Mouse (Mus musculus) embryo, embryonic 10.5 days (tissue): ENCODE measurements around the gene Lcn3.
"Not testable (repeated sequence)": the region's sequence is repeated elsewhere in the genome, so short reads cannot be mapped to it uniquely, and the experiment has no call there.

Experiments
- DNase-seq: peaks from one replicate; pipeline ENCODE4 v3.0.0-alpha.2; 2015; ENCODE audit warnings: low spot score

Lcn3 gene

GRCm38 (mm10) chr2:25765269-25765668 lies at the start of gene Lcn3:
Gene Lcn3 (plus strand): TSS chr2:25765569.
- DNase-seq, result no peak

GRCm38 (mm10) chr2:25717222-25717621 lies 48.1 kb upstream of the Lcn3 start:
- DNase-seq, result no peak

- no peak for DNase-seq
Observed at GRCm38 (mm10) chr2:25733199-25733930, 32.0 kb upstream of the Lcn3 start.

- not testable (repeated sequence) for DNase-seq
Observed at GRCm38 (mm10) chr2:25736709-25737108, 28.7 kb upstream of the Lcn3 start, which contains the start of gene Obp2b. Gene Obp2b (plus strand): TSS chr2:25737009.

GRCm38 (mm10) chr2:25741671-25742070 lies 23.7 kb upstream of the Lcn3 start:
- no peak for DNase-seq

GRCm38 (mm10) chr2:25754201-25754600 lies 11.2 kb upstream of the Lcn3 start:
- no peak for DNase-seq

GRCm38 (mm10) chr2:25758064-25758625 lies 7.2 kb upstream of the Lcn3 start:
- no peak for DNase-seq

- no peak for DNase-seq
Observed at GRCm38 (mm10) chr2:25767764-25768163, 2.4 kb downstream of the Lcn3 start.

GRCm38 (mm10) chr2:25773507-25773906 lies 8.1 kb downstream of the Lcn3 start:
- DNase-seq, result no peak

GRCm38 (mm10) chr2:25774640-25775039 lies 9.3 kb downstream of the Lcn3 start:
- no peak for DNase-seq

- DNase-seq, result no peak
Observed at GRCm38 (mm10) chr2:25775991-25776390, 10.6 kb downstream of the Lcn3 start.

- DNase-seq, result no peak
Observed at GRCm38 (mm10) chr2:25776717-25777116, 11.3 kb downstream of the Lcn3 start, which contains the start of gene Lcn11. Gene Lcn11 (plus strand): TSS chr2:25777017.

GRCm38 (mm10) chr2:25779076-25779475 lies 13.7 kb downstream of the Lcn3 start:
- DNase-seq, result no peak

- no peak for DNase-seq
Observed at GRCm38 (mm10) chr2:25780921-25781320, 15.6 kb downstream of the Lcn3 start.

GRCm38 (mm10) chr2:25781957-25782356 lies 16.6 kb downstream of the Lcn3 start, which contains the start of gene Gm13539:
Gene Gm13539 (plus strand): TSS chr2:25782257.
- no peak for DNase-seq

GRCm38 (mm10) chr2:25785573-25786322 lies 20.4 kb downstream of the Lcn3 start:
- DNase-seq, result peak; percentile 31

GRCm38 (mm10) chr2:25789092-25789491 lies 23.7 kb downstream of the Lcn3 start:
- DNase-seq, result no peak

GRCm38 (mm10) chr2:25797635-25798034 lies 32.3 kb downstream of the Lcn3 start:
- no peak for DNase-seq

- DNase-seq, result no peak
Observed at GRCm38 (mm10) chr2:25798065-25798464, 32.7 kb downstream of the Lcn3 start.

GRCm38 (mm10) chr2:25811711-25812110 lies 46.3 kb downstream of the Lcn3 start:
- DNase-seq, result no peak

- DNase-seq, result no peak
Observed at GRCm38 (mm10) chr2:25813364-25813763, 48.0 kb downstream of the Lcn3 start.

- not testable (repeated sequence) for DNase-seq
Observed at GRCm38 (mm10) chr2:25815748-25816147, 50.4 kb downstream of the Lcn3 start, which contains the start of gene Glt6d1. Gene Glt6d1 (minus strand): TSS chr2:25815848.
